Mouse (Mus musculus) forelimb bud, embryonic 11.5 days (tissue): ENCODE data around the gene Cbfb.
"Not testable (repeated sequence)": the region's sequence is repeated elsewhere in the genome, so short reads cannot be mapped to it uniquely, and the experiment has no call there.

Experiments used
- DNase-seq: peaks from one replicate; pipeline ENCODE4 v3.0.0-alpha.2; 2012; ENCODE audit warnings: low read depth, low spot score

The Cbfb gene

DNA sequence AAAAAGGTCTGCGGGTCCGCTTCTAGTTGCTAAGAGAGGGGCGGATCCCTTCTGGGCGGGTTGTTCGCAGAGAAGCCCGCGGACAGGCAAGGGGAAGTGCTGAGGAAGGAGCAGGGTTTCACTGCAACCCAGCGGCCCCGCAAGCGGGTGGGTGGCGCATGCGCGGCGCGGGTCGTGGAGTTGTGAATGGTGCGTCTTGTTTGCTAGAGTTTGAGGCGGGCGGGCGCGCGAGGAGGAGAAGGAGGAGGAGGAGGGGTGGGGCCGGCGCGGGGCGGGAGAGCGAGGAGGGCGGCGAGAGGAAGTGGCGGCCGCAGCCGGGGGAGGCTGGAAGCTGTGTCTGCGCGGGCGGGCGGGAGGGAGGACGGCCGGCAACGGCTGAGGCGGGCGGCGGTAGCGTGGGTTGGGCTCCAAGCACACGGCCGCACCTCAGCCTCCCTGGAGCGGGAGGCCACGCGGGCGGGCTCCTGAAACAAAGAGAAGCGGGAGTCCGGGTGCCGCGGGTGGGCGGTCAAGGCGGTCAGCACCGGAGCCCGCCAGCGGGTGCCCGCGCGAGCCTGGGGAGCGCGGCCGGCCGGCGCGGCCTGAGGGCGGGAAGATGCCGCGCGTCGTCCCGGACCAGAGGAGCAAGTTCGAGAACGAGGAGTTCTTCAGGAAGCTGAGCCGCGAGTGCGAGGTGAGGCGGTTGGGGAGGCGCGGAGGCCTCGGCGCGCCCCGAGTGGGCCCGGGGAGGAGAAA, at the start of gene Cbfb:
Cbfb (plus strand) TSS at position 294 of the 735 bp plus-strand sequence.
- peak; percentile 97 for DNase-seq

- DNase-seq: no peak
These were observed 40.6 kb upstream of the Cbfb start for GRCm38 (mm10) chr8:105129864-105130263.

DNA sequence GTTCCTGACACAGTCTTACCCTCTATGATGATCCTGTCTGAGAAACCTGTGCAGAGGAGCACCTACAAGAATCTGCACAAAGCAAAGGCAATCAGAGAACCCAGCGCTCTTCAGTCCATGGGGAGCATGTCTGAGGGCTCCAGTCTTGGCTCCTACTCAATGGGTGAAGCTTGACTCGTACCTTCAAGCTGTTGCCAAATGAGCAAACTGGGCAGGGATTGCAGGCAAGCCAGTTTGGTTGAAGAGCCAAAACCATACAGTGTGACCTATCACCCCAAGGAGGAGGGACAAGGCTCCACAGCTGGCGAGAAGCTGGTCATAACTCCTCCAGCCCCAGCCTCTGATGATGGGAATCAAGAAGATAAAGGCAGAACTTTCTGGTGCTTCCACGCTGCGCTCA, 39.0 kb upstream of the Cbfb start, which contains the start of gene Ces4a:
Ces4a (plus strand) TSS at position 292 of the 400 bp plus-strand sequence.
- no peak for DNase-seq

GRCm38 (mm10) chr8:105138423-105138822, 32.1 kb upstream of the Cbfb start:
- DNase-seq: peak; percentile 48

DNA sequence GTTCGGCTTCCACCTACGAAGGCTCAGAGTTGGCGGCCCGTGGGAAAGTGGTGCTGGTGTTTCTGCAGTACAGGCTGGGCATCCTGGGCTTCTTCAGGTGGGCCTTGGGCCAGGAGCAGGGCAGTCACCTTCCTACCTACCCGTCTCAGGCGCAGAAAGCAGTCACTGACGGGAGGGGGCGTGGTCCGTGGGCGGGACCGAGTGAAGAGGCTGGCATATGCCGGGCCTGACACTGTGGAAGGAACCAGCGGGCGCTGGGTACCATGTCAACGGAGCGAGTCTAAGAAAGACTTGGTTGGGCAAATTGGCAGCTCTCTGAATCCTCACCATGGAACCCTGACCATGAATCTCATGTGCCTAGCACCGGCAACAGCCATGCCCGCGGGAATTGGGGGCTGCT, 28.1 kb upstream of the Cbfb start:
- DNase-seq: no peak

DNA sequence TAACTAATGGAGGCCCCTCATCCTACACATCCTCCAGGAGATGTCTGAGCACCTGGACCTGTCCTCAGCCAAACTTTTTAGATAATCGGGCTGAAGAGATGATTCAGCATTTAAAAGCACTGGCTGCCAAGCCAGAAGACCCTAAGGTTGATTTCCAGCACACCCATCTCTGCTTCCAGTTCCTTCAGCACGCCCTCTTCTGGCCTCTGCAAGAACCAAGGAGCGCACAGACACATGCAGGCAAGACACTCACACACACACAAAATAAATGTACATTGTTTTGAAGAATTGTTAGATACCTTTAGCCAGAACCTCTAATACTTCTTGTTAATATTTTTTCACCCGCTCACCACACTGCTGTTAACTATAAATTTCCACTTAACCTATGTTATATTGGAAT, 18.8 kb upstream of the Cbfb start:
- DNase-seq: no peak

- peak; percentile 67 for DNase-seq
These were observed 17.7 kb upstream of the Cbfb start for GRCm38 (mm10) chr8:105152623-105153398.

- DNase-seq: no peak
These were observed 16.2 kb upstream of the Cbfb start for GRCm38 (mm10) chr8:105154316-105154715.

DNA sequence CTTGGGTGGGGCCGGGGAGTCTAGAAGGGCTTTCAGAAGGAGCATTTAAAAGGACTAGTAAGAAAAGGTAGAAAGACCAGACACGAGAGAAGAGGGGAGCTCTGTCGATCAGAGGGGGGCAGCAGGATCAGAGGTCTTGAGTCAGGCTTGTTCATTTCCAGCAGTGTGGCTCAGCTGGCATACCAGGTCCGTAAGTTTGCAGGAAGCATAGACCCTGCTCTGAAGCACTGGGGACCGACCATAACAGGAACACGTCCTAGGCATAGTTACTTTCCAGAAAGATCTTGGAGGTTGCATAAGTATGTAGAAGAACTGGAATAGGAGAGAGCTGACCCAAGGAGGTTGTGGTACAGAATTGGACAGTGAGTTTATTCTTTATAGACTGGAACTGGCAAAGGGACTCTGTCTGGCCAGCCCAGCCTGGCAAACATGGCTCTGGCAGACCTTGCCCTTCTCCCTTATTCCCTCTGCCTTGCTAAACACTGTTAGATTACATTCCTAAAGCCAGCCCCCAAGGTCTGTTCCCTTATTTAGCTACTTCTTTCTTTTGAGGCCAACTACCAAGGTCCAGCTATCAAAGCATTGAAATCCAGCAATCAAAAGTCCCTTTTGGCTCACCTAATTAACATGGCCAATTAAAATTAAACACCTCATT, 15.3 kb upstream of the Cbfb start:
- no peak for DNase-seq

- DNase-seq: peak; percentile 35
These were observed 12.9 kb upstream of the Cbfb start for GRCm38 (mm10) chr8:105157555-105157954.

- DNase-seq: no peak
These were observed 12.4 kb upstream of the Cbfb start for GRCm38 (mm10) chr8:105158084-105158483.

- no peak for DNase-seq
These were observed 9.3 kb upstream of the Cbfb start for GRCm38 (mm10) chr8:105161121-105161652.

DNA sequence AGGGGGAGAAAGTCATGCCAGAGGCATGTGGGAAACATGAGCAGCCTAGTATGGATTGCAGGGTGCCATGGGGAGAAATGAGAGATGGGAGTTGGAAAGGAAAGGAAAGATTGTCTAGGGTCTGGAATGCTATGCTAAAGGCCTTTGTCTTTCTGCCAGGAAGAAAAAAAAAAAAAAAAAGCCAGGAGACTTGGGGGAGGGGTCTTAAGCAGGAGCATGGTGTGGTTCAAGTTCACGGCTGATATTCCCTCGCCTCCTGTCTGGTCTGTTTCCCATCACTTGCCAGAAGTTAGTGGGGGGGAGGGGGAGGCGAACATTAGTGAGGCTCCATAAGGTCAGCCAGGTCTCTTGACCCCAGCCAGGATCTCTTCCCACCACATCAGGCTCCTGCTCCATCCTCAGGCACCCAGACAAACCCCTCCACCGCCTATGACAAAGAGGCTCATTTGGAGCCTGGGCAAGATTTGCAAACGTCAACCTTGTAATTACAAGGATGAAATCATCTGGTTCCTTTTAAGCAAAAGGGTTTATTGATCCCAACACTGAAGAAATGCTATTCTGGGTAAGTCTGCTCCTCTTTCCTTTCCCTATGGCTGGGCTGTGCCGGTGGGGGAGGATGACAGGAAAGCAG, 6.1 kb upstream of the Cbfb start:
- peak; percentile 59 for DNase-seq

GRCm38 (mm10) chr8:105165191-105165590, 5.3 kb upstream of the Cbfb start:
- no peak for DNase-seq

DNA sequence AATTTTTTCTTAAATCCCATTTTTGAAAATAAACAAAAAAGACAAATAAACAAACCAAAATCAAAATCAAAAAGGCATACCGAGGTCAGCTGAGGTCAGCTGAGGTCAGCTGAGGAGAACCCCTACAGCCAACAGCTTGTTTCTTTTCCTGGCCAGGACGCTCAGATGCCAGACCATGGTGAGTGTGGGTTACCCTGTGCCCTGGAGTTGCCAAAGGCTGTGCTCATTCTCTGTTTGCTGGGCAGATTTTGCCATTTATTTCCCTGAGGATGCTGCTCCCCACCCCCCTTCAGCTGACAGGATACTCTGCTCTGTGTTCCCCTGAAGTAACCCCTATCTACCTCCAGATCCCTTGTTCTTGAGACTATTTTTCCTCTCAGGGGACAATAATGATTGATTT, 3.4 kb upstream of the Cbfb start:
- DNase-seq: no peak

DNA sequence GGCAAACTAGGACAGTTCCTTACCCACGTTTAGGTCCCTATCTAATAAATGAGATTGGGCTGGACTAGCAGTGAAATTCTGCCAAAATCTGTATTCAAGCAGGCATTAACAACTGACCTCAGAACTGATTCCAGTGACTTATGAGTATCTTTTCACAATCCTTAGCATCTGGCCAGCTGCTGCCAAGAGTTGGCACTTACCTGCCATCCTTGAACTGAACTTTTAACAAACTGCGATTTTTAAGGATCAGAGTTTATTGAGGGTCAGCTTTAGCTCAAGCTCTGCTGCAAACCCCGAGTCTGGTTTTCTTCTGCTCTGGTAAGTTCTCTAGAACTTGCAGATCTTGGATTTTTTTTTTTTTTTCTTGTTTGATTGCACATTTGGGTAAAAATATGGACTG, 892 bp upstream of the Cbfb start:
- no peak for DNase-seq

- DNase-seq: no peak
These were observed 463 bp upstream of the Cbfb start for GRCm38 (mm10) chr8:105170041-105170380.

GRCm38 (mm10) chr8:105171116-105172002, 885 bp downstream of the Cbfb start:
- peak; percentile 39 for DNase-seq

DNA sequence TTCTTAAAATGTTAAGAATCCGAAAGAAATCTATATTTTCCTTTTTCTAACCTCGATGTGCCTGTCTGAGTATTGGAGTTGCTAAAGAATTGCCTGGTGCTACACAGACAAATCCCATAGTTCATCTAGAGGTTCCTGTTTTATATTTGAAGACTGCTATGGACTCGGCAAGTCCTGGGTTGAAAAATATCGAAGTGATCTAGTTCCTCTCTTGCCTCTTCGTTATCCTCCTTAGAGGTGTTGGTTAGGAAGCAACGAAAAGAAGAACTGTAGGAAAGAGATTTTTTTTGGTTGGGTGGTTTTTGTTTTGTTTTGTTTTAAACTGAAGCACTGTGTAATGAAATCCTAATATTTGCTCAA, 1.5 kb downstream of the Cbfb start:
- no peak for DNase-seq

GRCm38 (mm10) chr8:105175287-105175686, 4.8 kb downstream of the Cbfb start:
- DNase-seq: not testable (repeated sequence)
